Mouse (Mus musculus) C2C12 (cell line): ENCODE measurements at regions not wholly inside any gene's neighbourhood (a gene's known extent, or its start where the extent isn't known, plus 50 kb on each side); places are given as distances from the start of the nearest gene placed in this dataset.

Experiments
- CTCF ChIP-seq: IDR thresholded peaks from one replicate; pipeline ENCODE4 v1.5.1; 2011; ENCODE audit not compliant: control insufficient read depth, insufficient read depth, insufficient read length
- MAX ChIP-seq: IDR thresholded peaks from one replicate; pipeline ENCODE4 v1.6.1; 2011; ENCODE audit warnings: mild to moderate bottlenecking, control low read depth
- USF1 ChIP-seq: IDR thresholded peaks from one replicate; pipeline ENCODE4 v1.6.1; 2011; ENCODE audit warnings: low read depth, mild to moderate bottlenecking, control low read depth, moderate library complexity

DNA sequence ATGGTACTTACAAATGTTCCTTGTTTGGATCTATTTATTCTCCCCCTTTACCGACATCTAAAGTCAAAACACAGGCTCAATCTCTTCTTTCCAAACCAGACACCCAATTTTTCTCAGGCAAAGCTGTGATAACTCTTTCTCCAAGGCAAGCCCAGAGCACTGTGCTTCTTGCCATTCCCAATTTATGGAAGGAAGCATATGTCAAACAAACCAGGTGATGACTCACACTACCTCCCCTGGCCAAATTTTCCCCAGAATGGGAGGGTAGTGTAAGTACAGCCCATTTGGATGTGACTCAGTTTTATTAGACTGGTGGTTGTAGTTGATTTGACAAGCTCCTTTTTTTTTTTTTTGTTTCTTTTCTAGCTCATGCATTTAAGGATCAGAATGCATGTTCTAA, 313.0 kb downstream of the Tex13c3 start:
- TF ChIP-seq CTCF (no peak), MAX (no peak), USF1 (no peak)
